ENCODE assay signal across 29 mouse cellular contexts in the genomic region with DNA sequence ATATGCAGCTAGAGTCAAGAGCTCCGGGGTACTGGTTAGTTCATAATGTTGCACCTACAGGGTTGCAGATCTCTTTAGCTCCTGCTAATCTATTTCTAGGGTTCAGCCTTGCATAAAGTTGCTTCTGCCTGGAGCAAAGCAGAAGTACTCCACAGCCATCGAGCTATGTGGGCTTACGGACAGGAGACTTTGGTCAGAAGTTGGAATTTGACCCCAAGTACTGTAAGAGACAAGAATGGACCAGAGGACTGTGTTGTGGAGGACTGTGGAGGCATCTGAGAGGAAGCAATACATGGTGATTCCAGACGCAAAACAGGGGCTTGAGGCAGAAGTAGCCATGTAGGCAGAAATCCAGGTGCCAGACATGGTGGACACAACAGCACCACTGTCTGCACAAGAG. TPM values are rescaled to one million over a fixed set of nuclear protein-coding genes. Genes with fewer than 3 reads are reported as not detected.
DNase-seq lines count a peak whose midpoint lies in the region; ATAC-seq and TF ChIP-seq lines count a peak whose summit lies in the region.
"Had no signal": no experiment of that assay in that cellular context is flagged by ENCODE, and none has a peak within 500 bp of the region (broad histone marks: within the 10 kb centered on the region; RNA-seq: fewer than 3 reads in every experiment).

No protein-coding gene starts in this region.

- no peaks in the 10 kb centered on the region for H3K27me3 ChIP-seq in kidney, adult 2 months (replicated peaks; ENCODE audit: control insufficient read depth, insufficient read depth, low read length)
- H3K27me3 ChIP-seq in kidney, embryonic 16.5 days (ENCODE audit: insufficient read depth, low read length), result no peaks in the 10 kb centered on the region
- H3K27me3 ChIP-seq in liver, adult 2 months (ENCODE audit: control insufficient read depth, insufficient read depth, low read length), result no peaks in the 10 kb centered on the region
- H3K27me3 ChIP-seq in liver, postnatal 0 days (ENCODE audit: insufficient read depth, low read length), result no peaks in the 10 kb centered on the region
- H3K27me3 ChIP-seq: embryonic facial prominence, embryonic 13.5 days; embryonic facial prominence, embryonic 15.5 days; forebrain, embryonic 12.5 days had no signal

- 75% methylated on average over 4 of the region's 4 CpGs for WGBS in kidney, adult 2 months
- 91% methylated on average over 4 of the region's 4 CpGs for WGBS in kidney, embryonic 16.5 days
- 60% methylated on average over 4 of the region's 4 CpGs for WGBS in liver, adult 2 months
- WGBS in liver, postnatal 0 days (ENCODE audit: insufficient replicate concordance), result 75% methylated on average over 4 of the region's 4 CpGs

- no peak for TF ChIP-seq POLR2A in kidney, adult 2 months (IDR thresholded peaks at IDR 0.05; ENCODE audit: low read depth, low read length)
- no peak for TF ChIP-seq POLR2A in liver, adult 2 months (IDR thresholded peaks at IDR 0.05; ENCODE audit: extremely low read depth, insufficient read depth, low read length)

- no peak for ATAC-seq in kidney, embryonic 16.5 days (ENCODE audit: low FRiP score, low TSS enrichment)
- ATAC-seq in liver, postnatal 0 days, result no peak
- ATAC-seq: forebrain, embryonic 14.5 days had no signal

- no peak overlapping the region for H3K9ac ChIP-seq in kidney, embryonic 16.5 days (replicated peaks; ENCODE audit: low read length)
- H3K9ac ChIP-seq in liver, adult 2 months (ENCODE audit: low read depth, low read length), result no peak overlapping the region
- no peak overlapping the region for H3K9ac ChIP-seq in liver, postnatal 0 days (replicated peaks)
- H3K9ac ChIP-seq: embryonic facial prominence, embryonic 13.5 days; embryonic facial prominence, embryonic 15.5 days; forebrain, embryonic 12.5 days had no signal

- no peak for TF ChIP-seq EP300 in liver, postnatal 0 days (IDR thresholded peaks at IDR 0.05; ENCODE audit: low read depth)

- peak; percentile 68 for DNase-seq in kidney, adult 2 months
- DNase-seq in kidney, postnatal 14 days, result no peak
- peak; percentile 57 for DNase-seq in kidney, adult 9 months
- peak; percentile 33 for DNase-seq in liver, adult 2 months (ENCODE audit: extremely low read depth, low read depth, low spot score)
- no peak for DNase-seq in liver, postnatal 0 days
- DNase-seq: adrenal gland, adult 2 months; adrenal gland, postnatal 10 days; adrenal gland, postnatal 25 days; cerebellum, adult 11 months; cerebellum, adult 18-20 months; cerebellum, adult 8-10 months; cerebellum, adult 9-11 months; cerebellum, postnatal 14 days; cerebellum, postnatal 36 days; embryo, embryonic 11 days had no signal

- no peaks in the 10 kb centered on the region for H3K36me3 ChIP-seq in kidney, adult 2 months (ENCODE audit: control insufficient read depth, insufficient read depth, low read length)
- H3K36me3 ChIP-seq in kidney, embryonic 16.5 days (ENCODE audit: insufficient read depth, low read length), result no peaks in the 10 kb centered on the region
- H3K36me3 ChIP-seq in liver, adult 2 months (ENCODE audit: control insufficient read depth, insufficient read depth, low read length), result no peaks in the 10 kb centered on the region
- H3K36me3 ChIP-seq in liver, postnatal 0 days (replicated peaks; ENCODE audit: insufficient read depth, low read length), result no peaks in the 10 kb centered on the region
- H3K36me3 ChIP-seq: embryonic facial prominence, embryonic 13.5 days; embryonic facial prominence, embryonic 15.5 days; forebrain, embryonic 10.5 days; forebrain, embryonic 12.5 days had no signal

- H3K9me3 ChIP-seq in kidney, embryonic 16.5 days (ENCODE audit: low read length), result peaks cover 5% of the 10 kb centered on the region; the same call in 1 of the 2 replicates
- H3K9me3 ChIP-seq in liver, postnatal 0 days (ENCODE audit: low read length), result no peaks in the 10 kb centered on the region
- H3K9me3 ChIP-seq: embryonic facial prominence, embryonic 15.5 days; forebrain, embryonic 12.5 days had no signal

- no peaks in the 10 kb centered on the region for H3K79me2 ChIP-seq in liver, adult 2 months (ENCODE audit: control insufficient read depth, insufficient read depth, low read length)

- TF ChIP-seq CTCF in kidney, adult 2 months (conservative IDR thresholded peaks at IDR 0.05; ENCODE audit: insufficient read depth, insufficient read length, low read depth, low read length), result no peak
- no peak for TF ChIP-seq CTCF in liver, adult 2 months (IDR thresholded peaks at IDR 0.05; ENCODE audit: low read depth, low read length)
- TF ChIP-seq CTCF in liver, postnatal 0 days (IDR thresholded peaks at IDR 0.05; ENCODE audit: low read depth), result no peak

- no peak overlapping the region for H3K27ac ChIP-seq in kidney, adult 2 months (ENCODE audit: insufficient read depth, low read depth, low read length)
- no peak overlapping the region for H3K27ac ChIP-seq in kidney, embryonic 16.5 days (ENCODE audit: low read length)
- no peak overlapping the region for H3K27ac ChIP-seq in liver, adult 2 months (replicated peaks; ENCODE audit: insufficient read depth, low read depth, low read length)
- no peak overlapping the region for H3K27ac ChIP-seq in liver, postnatal 0 days (ENCODE audit: low read depth)
- H3K27ac ChIP-seq: embryonic facial prominence, embryonic 13.5 days; embryonic facial prominence, embryonic 15.5 days; forebrain, embryonic 10.5 days; forebrain, embryonic 12.5 days had no signal

- no peak overlapping the region for H3K4me3 ChIP-seq in kidney, adult 2 months (ENCODE audit: insufficient read depth, low read depth, low read length)
- H3K4me3 ChIP-seq in kidney, embryonic 16.5 days (ENCODE audit: low read length), result no peak overlapping the region
- no peak overlapping the region for H3K4me3 ChIP-seq in liver, adult 2 months (ENCODE audit: insufficient read depth, low read depth, low read length)
- no peak overlapping the region for H3K4me3 ChIP-seq in liver, postnatal 0 days (ENCODE audit: low read depth, low read length)
- H3K4me3 ChIP-seq: embryonic facial prominence, embryonic 13.5 days; embryonic facial prominence, embryonic 15.5 days; erythroblast, embryonic 14.5 days; forebrain, embryonic 10.5 days; forebrain, embryonic 12.5 days had no signal

- no peak overlapping the region for H3K4me2 ChIP-seq in kidney, embryonic 16.5 days (replicated peaks; ENCODE audit: low read depth, low read length)
- H3K4me2 ChIP-seq in liver, postnatal 0 days (ENCODE audit: low read depth, low read length), result no peak overlapping the region
- H3K4me2 ChIP-seq: embryonic facial prominence, embryonic 13.5 days; embryonic facial prominence, embryonic 15.5 days; forebrain, embryonic 12.5 days had no signal

- no peaks in the 10 kb centered on the region for H3K4me1 ChIP-seq in kidney, adult 2 months (ENCODE audit: control insufficient read depth, insufficient read depth, low read length)
- no peaks in the 10 kb centered on the region for H3K4me1 ChIP-seq in kidney, embryonic 16.5 days (ENCODE audit: insufficient read depth, low read length)
- 0 out of 2 replicates have a peak, but pooled peaks cover 2% of the 10 kb centered on the region for H3K4me1 ChIP-seq in liver, adult 2 months (ENCODE audit: control insufficient read depth, insufficient read depth, low read length)
- H3K4me1 ChIP-seq in liver, postnatal 0 days (ENCODE audit: insufficient read depth), result no peaks in the 10 kb centered on the region
- H3K4me1 ChIP-seq: embryonic facial prominence, embryonic 13.5 days; embryonic facial prominence, embryonic 15.5 days; forebrain, embryonic 10.5 days; forebrain, embryonic 12.5 days had no signal

RNA-seq across cellular contexts. Expression of a gene that starts 16.6 kb away (rescaled TPM):
- polyA plus RNA-seq in kidney, adult 2 months (2012; rRNA removed), result 0.26 and 0.28 TPM in 2 replicates
- 0.19 and 0.22 TPM in 2 replicates for polyA plus RNA-seq in kidney, embryonic 16.5 days (2015; fragmentation: Nextera tagmentation; extraction: Ambion mirVana)
- 0.20 and 0.28 TPM in 2 replicates for total RNA-seq in liver, adult 2 months (2014; rRNA removed)
- 0.04 and 0.05 TPM in 2 replicates for polyA plus RNA-seq in liver, adult 2 months (2012; rRNA removed)
- polyA plus RNA-seq in liver, postnatal 0 days (2015; fragmentation: Nextera tagmentation; extraction: Ambion mirVana), result not detected in 2 replicates
- total RNA-seq: ES-E14 had no signal
- polyA plus RNA-seq: adrenal gland, adult 2 months; embryonic facial prominence, embryonic 11.5 days; embryonic facial prominence, embryonic 13.5 days; erythroblast, embryonic 14.5 days; forebrain, embryonic 10.5 days; forebrain, embryonic 12.5 days; forebrain, embryonic 14.5 days had no signal

RNA-seq across cellular contexts. Expression of a gene that starts 17.6 kb away (rescaled TPM):
- not detected in 2 replicates for polyA plus RNA-seq in kidney, adult 2 months (2012; rRNA removed)
- not detected in 2 replicates for polyA plus RNA-seq in kidney, embryonic 16.5 days (2015; fragmentation: Nextera tagmentation; extraction: Ambion mirVana)
- total RNA-seq in liver, adult 2 months (2014; rRNA removed), result not detected in 2 replicates
- not detected in 2 replicates for polyA plus RNA-seq in liver, adult 2 months (2012; rRNA removed)
- polyA plus RNA-seq in liver, postnatal 0 days (2015; fragmentation: Nextera tagmentation; extraction: Ambion mirVana), result not detected in 2 replicates
- total RNA-seq: adrenal gland, adult 2 months; adrenal gland, postnatal 10 days; adrenal gland, postnatal 25 days; adrenal gland, postnatal 4 days; common myeloid progenitor, adult 5-6 weeks; ES-E14; MEL had no signal
- polyA plus RNA-seq: adrenal gland, adult 2 months; brain, embryonic 14.5 days; C2C12; embryonic facial prominence, embryonic 11.5 days; embryonic facial prominence, embryonic 13.5 days; embryonic facial prominence, embryonic 15.5 days; erythroblast, embryonic 14.5 days; forebrain, embryonic 10.5 days; forebrain, embryonic 12.5 days; forebrain, embryonic 14.5 days had no signal

RNA-seq across cellular contexts. Expression of a gene that starts 19.7 kb away (rescaled TPM):
- polyA plus RNA-seq in kidney, adult 2 months (2012; rRNA removed), result not detected in 2 replicates
- not detected in 2 replicates for polyA plus RNA-seq in kidney, embryonic 16.5 days (2015; fragmentation: Nextera tagmentation; extraction: Ambion mirVana)
- total RNA-seq in liver, adult 2 months (2014; rRNA removed), result not detected in 2 replicates
- not detected in 2 replicates for polyA plus RNA-seq in liver, adult 2 months (2012; rRNA removed)
- polyA plus RNA-seq in liver, postnatal 0 days (2015; fragmentation: Nextera tagmentation; extraction: Ambion mirVana), result not detected in 2 replicates
- total RNA-seq: adrenal gland, adult 2 months; adrenal gland, postnatal 10 days; adrenal gland, postnatal 25 days; adrenal gland, postnatal 4 days; common myeloid progenitor, adult 5-6 weeks; ES-E14; MEL had no signal
- polyA plus RNA-seq: adrenal gland, adult 2 months; brain, embryonic 14.5 days; C2C12; embryonic facial prominence, embryonic 11.5 days; embryonic facial prominence, embryonic 13.5 days; embryonic facial prominence, embryonic 15.5 days; erythroblast, embryonic 14.5 days; forebrain, embryonic 10.5 days; forebrain, embryonic 12.5 days; forebrain, embryonic 14.5 days had no signal

RNA-seq across cellular contexts. Expression of a gene that starts 46.2 kb away (rescaled TPM):
- 0.14 and 3.5 TPM in 2 replicates for polyA plus RNA-seq in kidney, adult 2 months (2012; rRNA removed)
- polyA plus RNA-seq in kidney, embryonic 16.5 days (2015; fragmentation: Nextera tagmentation; extraction: Ambion mirVana), result not detected in 2 replicates
- total RNA-seq in liver, adult 2 months (2014; rRNA removed), result 0.54 TPM in 1 of 2 replicates, not detected in the other
- 0.26 and 0.42 TPM in 2 replicates for polyA plus RNA-seq in liver, adult 2 months (2012; rRNA removed)
- not detected in 2 replicates for polyA plus RNA-seq in liver, postnatal 0 days (2015; fragmentation: Nextera tagmentation; extraction: Ambion mirVana)
- total RNA-seq: adrenal gland, postnatal 25 days; adrenal gland, postnatal 4 days; common myeloid progenitor, adult 5-6 weeks; ES-E14; MEL had no signal
- polyA plus RNA-seq: adrenal gland, adult 2 months; brain, embryonic 14.5 days; C2C12; embryonic facial prominence, embryonic 11.5 days; embryonic facial prominence, embryonic 13.5 days; embryonic facial prominence, embryonic 15.5 days; erythroblast, embryonic 14.5 days; forebrain, embryonic 10.5 days; forebrain, embryonic 12.5 days; forebrain, embryonic 14.5 days had no signal

Comparison
In these comparisons a context has a peak if more than half of its experiments do, and no peak if none do; other contexts are left out.
1. DNase-seq: peak in kidney, adult 2 months (single experiment), kidney, adult 9 months (single experiment) and liver, adult 2 months (single experiment); none in kidney, postnatal 14 days (single experiment) and liver, postnatal 0 days (single experiment).